9 mouse cellular contexts compared by ENCODE assay signal in genomic region chr19:60437566-60438241, GRCm38 (mm10). TPM values are rescaled to one million over a fixed set of nuclear protein-coding genes. Genes with fewer than 3 reads are reported as not detected.
A peak's percentile ranks its signal among the peaks of the same experiment; 100 is the strongest.
DNase-seq lines count a peak whose midpoint lies in the region; ATAC-seq and TF ChIP-seq lines count a peak whose summit lies in the region.
"Had no signal": no experiment of that assay in that cellular context is flagged by ENCODE, and none has a peak within 500 bp of the region (broad histone marks: within the 10 kb centered on the region; RNA-seq: fewer than 3 reads in every experiment).

No protein-coding gene starts in this region.

- TF ChIP-seq CTCF in lung, postnatal 0 days (IDR thresholded peaks at IDR 0.05), result peak; percentile 64

- TF ChIP-seq EP300 in lung, postnatal 0 days (IDR thresholded peaks at IDR 0.05), result no peak

- DNase-seq in cerebellum, adult 9-10 months, result peak; percentile 6
- DNase-seq in cerebellum, adult 11 months, result no peak
- peak; percentile 21 for DNase-seq in midbrain, embryonic 10.5 days (ENCODE audit: low spot score)
- DNase-seq in adrenal gland, postnatal 25 days, result peak; percentile 34
- peak; percentile 4 to 22 for DNase-seq in heart, postnatal 14 days
- DNase-seq in lung, postnatal 0 days (ENCODE audit: low spot score), result peak; percentile 46
- DNase-seq in urinary bladder, adult 18-20 months (ENCODE audit: low spot score in 2 of 2), result no peak

- no peak for ATAC-seq in midbrain, embryonic 13.5 days
- no peak for ATAC-seq in lung, postnatal 0 days

- no peaks in the 10 kb centered on the region for H3K27me3 ChIP-seq in midbrain, embryonic 10.5 days (ENCODE audit: low read depth, poor library complexity, severe bottlenecking)
- no peaks in the 10 kb centered on the region for H3K27me3 ChIP-seq in midbrain, embryonic 13.5 days
- no peaks in the 10 kb centered on the region for H3K27me3 ChIP-seq in lung, postnatal 0 days (replicated peaks; ENCODE audit: insufficient read depth, low read length)

- no peak overlapping the region for H3K9ac ChIP-seq in midbrain, embryonic 13.5 days (replicated peaks)
- no peak overlapping the region for H3K9ac ChIP-seq in lung, postnatal 0 days (replicated peaks; ENCODE audit: low read depth)

- no peaks in the 10 kb centered on the region for H3K36me3 ChIP-seq in midbrain, embryonic 10.5 days
- no peaks in the 10 kb centered on the region for H3K36me3 ChIP-seq in midbrain, embryonic 13.5 days
- H3K36me3 ChIP-seq in lung, postnatal 0 days (ENCODE audit: insufficient read depth, low read length), result no peaks in the 10 kb centered on the region

- no peak overlapping the region for H3K4me2 ChIP-seq in midbrain, embryonic 13.5 days (replicated peaks)
- H3K4me2 ChIP-seq in lung, postnatal 0 days (replicated peaks; ENCODE audit: low read depth, low read length), result no peak overlapping the region

- H3K9me3 ChIP-seq in midbrain, embryonic 10.5 days (replicated peaks), result no peaks in the 10 kb centered on the region
- H3K9me3 ChIP-seq in midbrain, embryonic 13.5 days, result no peaks in the 10 kb centered on the region
- no peaks in the 10 kb centered on the region for H3K9me3 ChIP-seq in lung, postnatal 0 days (ENCODE audit: low read length)

- intact Hi-C loops in heart, postnatal 14 days (cut with DNase I), result no loop called here

- WGBS in midbrain, embryonic 10.5 days, result 54% methylated on average over 6 of the region's 6 CpGs
- 58% methylated on average over 6 of the region's 6 CpGs for WGBS in midbrain, embryonic 13.5 days
- WGBS in lung, postnatal 0 days, result 47% methylated on average over 6 of the region's 6 CpGs

- H3K4me3 ChIP-seq in midbrain, embryonic 10.5 days, result no peak overlapping the region
- no peak overlapping the region for H3K4me3 ChIP-seq in midbrain, embryonic 13.5 days (replicated peaks)
- no peak overlapping the region for H3K4me3 ChIP-seq in lung, postnatal 0 days (ENCODE audit: low read depth, low read length)

- H3K4me1 ChIP-seq in midbrain, embryonic 10.5 days, result no peaks in the 10 kb centered on the region
- H3K4me1 ChIP-seq in midbrain, embryonic 13.5 days (replicated peaks), result no peaks in the 10 kb centered on the region
- H3K4me1 ChIP-seq in lung, postnatal 0 days (ENCODE audit: insufficient read depth, low read depth, low read length), result no peaks in the 10 kb centered on the region

- no peak overlapping the region for H3K27ac ChIP-seq in midbrain, embryonic 10.5 days (replicated peaks)
- H3K27ac ChIP-seq in midbrain, embryonic 13.5 days, result no peak overlapping the region
- no peak overlapping the region for H3K27ac ChIP-seq in lung, postnatal 0 days (ENCODE audit: low read length)

RNA-seq across cellular contexts. Expression of gene Prlhr, which starts 30.4 kb away (rescaled TPM):
- not detected in 2 replicates for polyA plus RNA-seq in midbrain, embryonic 10.5 days (2016; fragmentation: Nextera tagmentation; extraction: Ambion mirVana)
- polyA plus RNA-seq in midbrain, embryonic 13.5 days (2015; fragmentation: Nextera tagmentation; extraction: Ambion mirVana), result 0.09 TPM in 1 of 2 replicates, not detected in the other
- 0.73 TPM in 1 of 2 replicates, not detected in the other for total RNA-seq in adrenal gland, postnatal 25 days (2021)
- not detected for total RNA-seq in heart, postnatal 14 days (2021)
- polyA plus RNA-seq in lung, postnatal 0 days (2015; fragmentation: Nextera tagmentation; extraction: Ambion mirVana), result not detected in 2 replicates
- total RNA-seq: hematopoietic stem cell, adult 5-6 weeks had no signal

Comparison
In these comparisons a context has a peak if more than half of its experiments do, and no peak if none do; other contexts are left out.
1. DNase-seq: peak in cerebellum, adult 9-10 months (single experiment), midbrain, embryonic 10.5 days (single experiment), adrenal gland, postnatal 25 days (single experiment), heart, postnatal 14 days (2 of 2) and lung, postnatal 0 days (single experiment); none in cerebellum, adult 11 months (single experiment) and urinary bladder, adult 18-20 months (0 of 2).